Mouse (Mus musculus): ENCODE results near the gene Prol1. TPM values are rescaled to one million over a fixed set of nuclear protein-coding genes. Genes with fewer than 3 reads are reported as not detected.

Gene Prol1
- polyA plus RNA-seq, 1 experiment from 2014 or later = not detected

Other genes starting within 250 kb of the Prol1 start
- gene Smr2, start 230.8 kb upstream of the Prol1 start, polyA plus RNA-seq (2015; fragmentation: Nextera tagmentation; extraction: Ambion mirVana) = not detected in 2 replicates
- not detected in 2 replicates for gene Gm11116, start 205.8 kb upstream of the Prol1 start, polyA plus RNA-seq (2015; fragmentation: Nextera tagmentation; extraction: Ambion mirVana)
- not detected in 2 replicates for gene Gm11115, start 163.2 kb upstream of the Prol1 start, polyA plus RNA-seq (2015; fragmentation: Nextera tagmentation; extraction: Ambion mirVana)
- not detected in 2 replicates for gene Gm7714, start 48.4 kb upstream of the Prol1 start, polyA plus RNA-seq (2015; fragmentation: Nextera tagmentation; extraction: Ambion mirVana)
- not detected in 2 replicates for gene Amtn, start 58.8 kb downstream of the Prol1 start, polyA plus RNA-seq (2015; fragmentation: Nextera tagmentation; extraction: Ambion mirVana)
- gene Ambn, start 138.7 kb downstream of the Prol1 start, polyA plus RNA-seq (2015; fragmentation: Nextera tagmentation; extraction: Ambion mirVana) = not detected in 2 replicates
- gene Enam, start 170.7 kb downstream of the Prol1 start, polyA plus RNA-seq (2015; fragmentation: Nextera tagmentation; extraction: Ambion mirVana) = not detected in 2 replicates
- 0.06 and 0.08 TPM in 2 replicates for gene Jchain, start 210.6 kb downstream of the Prol1 start, polyA plus RNA-seq (2015; fragmentation: Nextera tagmentation; extraction: Ambion mirVana)
- gene Utp3, start 237.2 kb downstream of the Prol1 start, polyA plus RNA-seq (2015; fragmentation: Nextera tagmentation; extraction: Ambion mirVana) = 25.1 and 27.2 TPM in 2 replicates
- 4.7 and 5.1 TPM in 2 replicates for gene Rufy3, start 247.7 kb downstream of the Prol1 start, polyA plus RNA-seq (2015; fragmentation: Nextera tagmentation; extraction: Ambion mirVana)